Mouse (Mus musculus) G1E (cell line): ENCODE data around the gene Gm11541. TPM values are rescaled to one million over a fixed set of nuclear protein-coding genes. Genes with fewer than 3 reads are reported as not detected.

Source experiments
- ATAC-seq: 2 replicates; pipeline ENCODE4 v1.8.0; 2016; ENCODE audit warnings: mild to moderate bottlenecking; ENCODE audit not compliant: insufficient number of reproducible peaks, poor library complexity, low FRiP score, severe bottlenecking; ENCODE audit errors: extremely low read depth
- DNase-seq: peaks from one replicate; pipeline ENCODE4 v3.0.0; 2012; ENCODE audit warnings: low spot score
- H3K27me3 ChIP-seq: 2 replicates; pipeline ENCODE4 v1.6.1; 2012; ENCODE audit warnings: mild to moderate bottlenecking, low read length, inconsistent platforms; ENCODE audit not compliant: insufficient read depth
- H3K36me3 ChIP-seq: replicated peaks from 2 replicates; pipeline ENCODE3; 2012; ENCODE audit warnings: mild to moderate bottlenecking, inconsistent platforms
- H3K4me1 ChIP-seq: 2 replicates; pipeline ENCODE4 v1.6.1; 2012; ENCODE audit warnings: low read depth, low read length, inconsistent platforms, mixed read lengths; ENCODE audit not compliant: insufficient read depth
- H3K4me3 ChIP-seq: 2 replicates; pipeline ENCODE4 v1.5.1; 2012; ENCODE audit warnings: low read depth, mild to moderate bottlenecking, inconsistent platforms, low read length, moderate library complexity, mixed read lengths
- H3K9me3 ChIP-seq: replicated peaks from 2 replicates; pipeline ENCODE4 v1.6.1; 2012; ENCODE audit warnings: inconsistent platforms
- CTCF ChIP-seq: IDR thresholded peaks from 2 replicates; pipeline ENCODE4 v1.5.1; 2012; ENCODE audit warnings: low read depth, low read length, inconsistent platforms, mixed read lengths
- polyA plus RNA-seq: library from polyadenylated mRNA; stranded (reverse); fragments of >175 nt; gene quantifications from 2 replicates; pipeline ENCODE4 v1.2.3, GENCODE M21; 2012
- total RNA-seq, 2 experiments: library from RNA; stranded (forward) in 1 of 2; stranded (reverse) in 1 of 2; fragments of 200-1000 nt in 1 of 2; fragments of >200 nt in 1 of 2; fragmentation: Nextera tagmentation in 1 of 2; gene quantifications; 2 replicates each; pipeline ENCODE4 v1.2.3; 2014 to 2017

Gm11541 gene
- total and polyA plus RNA-seq, 3 experiments = 0.33 TPM; not detected in 2

GRCm38 (mm10) chr11:94646457-94646856, 57.8 kb downstream of the Gm11541 start:
- DNase-seq (no peak), ATAC-seq (no peak)
- Histone ChIP-seq H3K4me1 (peaks cover 23% of the 10 kb centered on the region), H3K36me3 (peaks cover 95% of the 10 kb centered on the region), H3K4me3 (no peak overlapping the region), H3K9me3 (no peaks in the 10 kb centered on the region), H3K27me3 (no peaks in the 10 kb centered on the region)
- no peak for TF ChIP-seq CTCF

Other genes with a start within 250 kb of the Gm11541 start
- gene Cacna1g, start 230.3 kb downstream of the Gm11541 start, total RNA-seq (2014; fragmentation: Nextera tagmentation) = 38.4 TPM in 1 of 2 replicates, not detected in the other
- gene Cacna1g, start 230.3 kb downstream of the Gm11541 start, total RNA-seq (2017) = 0.49 TPM in 1 of 2 replicates, not detected in the other
- 0.01 TPM in 1 of 2 replicates, not detected in the other for gene Cacna1g, start 230.3 kb downstream of the Gm11541 start, polyA plus RNA-seq
- gene Spata20, start 218.3 kb downstream of the Gm11541 start, total RNA-seq (2014; fragmentation: Nextera tagmentation) = not detected in 2 replicates
- not detected in 2 replicates for gene Spata20, start 218.3 kb downstream of the Gm11541 start, total RNA-seq (2017)
- not detected in 2 replicates for gene Spata20, start 218.3 kb downstream of the Gm11541 start, polyA plus RNA-seq
- not detected in 2 replicates for gene Epn3, start 204.5 kb downstream of the Gm11541 start, total RNA-seq (2014; fragmentation: Nextera tagmentation)
- not detected in 2 replicates for gene Epn3, start 204.5 kb downstream of the Gm11541 start, total RNA-seq (2017)
- not detected in 2 replicates for gene Epn3, start 204.5 kb downstream of the Gm11541 start, polyA plus RNA-seq
- not detected in 2 replicates for gene Mycbpap, start 182.8 kb downstream of the Gm11541 start, total RNA-seq (2014; fragmentation: Nextera tagmentation)
- 0.06 TPM in 1 of 2 replicates, not detected in the other for gene Mycbpap, start 182.8 kb downstream of the Gm11541 start, total RNA-seq (2017)
- gene Mycbpap, start 182.8 kb downstream of the Gm11541 start, polyA plus RNA-seq = not detected in 2 replicates
- 4.8 and 5.3 TPM in 2 replicates for gene Rsad1, start 155.2 kb downstream of the Gm11541 start, total RNA-seq (2014; fragmentation: Nextera tagmentation)
- 3.9 and 4.2 TPM in 2 replicates for gene Rsad1, start 155.2 kb downstream of the Gm11541 start, total RNA-seq (2017)
- 4.4 and 5.6 TPM in 2 replicates for gene Rsad1, start 155.2 kb downstream of the Gm11541 start, polyA plus RNA-seq
- gene Chad, start 139.5 kb downstream of the Gm11541 start, total RNA-seq (2014; fragmentation: Nextera tagmentation) = not detected in 2 replicates
- gene Chad, start 139.5 kb downstream of the Gm11541 start, total RNA-seq (2017) = 0.06 and 0.11 TPM in 2 replicates
- gene Chad, start 139.5 kb downstream of the Gm11541 start, polyA plus RNA-seq = not detected in 2 replicates
- gene Acsf2, start 102.6 kb downstream of the Gm11541 start, total RNA-seq (2014; fragmentation: Nextera tagmentation) = 1.4 and 1.6 TPM in 2 replicates
- 0.27 and 0.81 TPM in 2 replicates for gene Acsf2, start 102.6 kb downstream of the Gm11541 start, total RNA-seq (2017)
- 1.5 and 1.6 TPM in 2 replicates for gene Acsf2, start 102.6 kb downstream of the Gm11541 start, polyA plus RNA-seq
- gene Lrrc59, start 74.7 kb downstream of the Gm11541 start, total RNA-seq (2014; fragmentation: Nextera tagmentation) = 107 and 120 TPM in 2 replicates
- 106 and 117 TPM in 2 replicates for gene Lrrc59, start 74.7 kb downstream of the Gm11541 start, total RNA-seq (2017)
- gene Lrrc59, start 74.7 kb downstream of the Gm11541 start, polyA plus RNA-seq = 146 and 181 TPM in 2 replicates
- gene Mrpl27, start 50.7 kb downstream of the Gm11541 start, total RNA-seq (2014; fragmentation: Nextera tagmentation) = 19.5 and 26.2 TPM in 2 replicates
- 54.7 and 70.9 TPM in 2 replicates for gene Mrpl27, start 50.7 kb downstream of the Gm11541 start, total RNA-seq (2017)
- gene Mrpl27, start 50.7 kb downstream of the Gm11541 start, polyA plus RNA-seq = 66.3 and 70.6 TPM in 2 replicates
- 14.4 and 17.9 TPM in 2 replicates for gene Eme1, start 50.5 kb downstream of the Gm11541 start, total RNA-seq (2014; fragmentation: Nextera tagmentation)
- gene Eme1, start 50.5 kb downstream of the Gm11541 start, total RNA-seq (2017) = 39.0 and 42.0 TPM in 2 replicates
- 25.8 and 29.4 TPM in 2 replicates for gene Eme1, start 50.5 kb downstream of the Gm11541 start, polyA plus RNA-seq
- 4.5 and 9.9 TPM in 2 replicates for gene Xylt2, start 27.0 kb downstream of the Gm11541 start, total RNA-seq (2014; fragmentation: Nextera tagmentation)
- 6.6 and 7.0 TPM in 2 replicates for gene Xylt2, start 27.0 kb downstream of the Gm11541 start, total RNA-seq (2017)
- 14.7 and 16.4 TPM in 2 replicates for gene Xylt2, start 27.0 kb downstream of the Gm11541 start, polyA plus RNA-seq
- not detected in 2 replicates for gene Cdc34b, start 37.3 kb upstream of the Gm11541 start, total RNA-seq (2014; fragmentation: Nextera tagmentation)
- gene Cdc34b, start 37.3 kb upstream of the Gm11541 start, total RNA-seq (2017) = 0.27 TPM in 1 of 2 replicates, not detected in the other
- 0.13 TPM in 1 of 2 replicates, not detected in the other for gene Cdc34b, start 37.3 kb upstream of the Gm11541 start, polyA plus RNA-seq
- gene Tmem92, start 78.2 kb upstream of the Gm11541 start, total RNA-seq (2014; fragmentation: Nextera tagmentation) = not detected in 2 replicates
- gene Tmem92, start 78.2 kb upstream of the Gm11541 start, total RNA-seq (2017) = 0.16 TPM in 1 of 2 replicates, not detected in the other
- not detected in 2 replicates for gene Tmem92, start 78.2 kb upstream of the Gm11541 start, polyA plus RNA-seq
- not detected in 2 replicates for gene Col1a1, start 231.7 kb upstream of the Gm11541 start, total RNA-seq (2014; fragmentation: Nextera tagmentation)
- gene Col1a1, start 231.7 kb upstream of the Gm11541 start, total RNA-seq (2017) = 1.9 TPM in 1 of 2 replicates, not detected in the other
- gene Col1a1, start 231.7 kb upstream of the Gm11541 start, polyA plus RNA-seq = 0.01 TPM in 1 of 2 replicates, not detected in the other